Mouse (Mus musculus) MEL-GATA-1-ER (cell line): Measurements from ENCODE around the gene Unc93a2.
"Not testable (repeated sequence)": the region's sequence is repeated elsewhere in the genome, so short reads cannot be mapped to it uniquely, and the experiment has no call there.

ENCODE experiments used
- DNase-seq: peaks from one replicate; pipeline ENCODE4 v3.0.0-alpha.2; 2012; ENCODE audit warnings: low read depth; ENCODE audit errors: extremely low read depth

Gene Unc93a2

DNA sequence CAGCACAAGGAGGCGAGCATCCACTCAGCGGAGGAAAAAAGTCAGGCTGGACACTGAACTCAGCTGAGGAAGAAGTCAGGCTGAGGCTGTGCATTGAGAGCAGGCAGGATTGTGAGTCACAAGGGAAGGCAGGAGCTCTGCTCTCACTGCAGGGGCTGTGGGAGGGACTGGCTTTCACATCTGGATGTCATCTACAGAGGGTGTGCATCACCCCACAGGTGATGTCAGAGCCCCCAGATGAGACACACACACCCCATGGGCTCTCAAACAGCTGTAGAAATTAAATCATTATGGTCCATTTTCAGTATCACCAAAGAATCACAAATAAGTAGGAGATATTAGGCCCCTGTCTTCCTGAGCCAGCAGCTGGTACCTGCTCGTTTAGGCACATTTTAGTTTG lies at the start of gene Unc93a2:
Gene Unc93a2, minus strand, starts transcription at position 101 of the 400 bp plus-strand sequence.
- DNase-seq = not testable (repeated sequence)

DNA sequence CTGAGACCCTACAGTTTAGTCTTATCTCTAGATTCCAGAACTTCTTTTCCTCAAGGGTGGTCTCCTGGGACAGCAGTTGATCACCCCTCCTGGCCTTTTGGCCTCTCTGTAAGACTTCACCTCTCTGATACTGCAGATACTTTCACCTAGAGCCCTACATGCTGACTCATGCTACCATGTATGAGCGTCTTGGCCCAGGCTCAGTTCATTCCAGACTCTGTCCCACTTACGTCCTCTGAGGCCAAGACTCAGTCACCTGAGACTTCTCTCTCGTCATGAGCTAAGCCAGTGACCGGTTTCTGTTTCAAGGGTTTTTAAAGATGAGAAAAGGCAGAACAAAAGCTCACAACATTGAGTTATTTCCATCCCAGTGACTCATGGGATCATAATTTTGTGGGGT lies 48.9 kb upstream of the Unc93a2 start:
- not testable (repeated sequence) for DNase-seq

GRCm38 (mm10) chr17:7430210-7430631 lies 45.0 kb upstream of the Unc93a2 start:
- not testable (repeated sequence) for DNase-seq

DNA sequence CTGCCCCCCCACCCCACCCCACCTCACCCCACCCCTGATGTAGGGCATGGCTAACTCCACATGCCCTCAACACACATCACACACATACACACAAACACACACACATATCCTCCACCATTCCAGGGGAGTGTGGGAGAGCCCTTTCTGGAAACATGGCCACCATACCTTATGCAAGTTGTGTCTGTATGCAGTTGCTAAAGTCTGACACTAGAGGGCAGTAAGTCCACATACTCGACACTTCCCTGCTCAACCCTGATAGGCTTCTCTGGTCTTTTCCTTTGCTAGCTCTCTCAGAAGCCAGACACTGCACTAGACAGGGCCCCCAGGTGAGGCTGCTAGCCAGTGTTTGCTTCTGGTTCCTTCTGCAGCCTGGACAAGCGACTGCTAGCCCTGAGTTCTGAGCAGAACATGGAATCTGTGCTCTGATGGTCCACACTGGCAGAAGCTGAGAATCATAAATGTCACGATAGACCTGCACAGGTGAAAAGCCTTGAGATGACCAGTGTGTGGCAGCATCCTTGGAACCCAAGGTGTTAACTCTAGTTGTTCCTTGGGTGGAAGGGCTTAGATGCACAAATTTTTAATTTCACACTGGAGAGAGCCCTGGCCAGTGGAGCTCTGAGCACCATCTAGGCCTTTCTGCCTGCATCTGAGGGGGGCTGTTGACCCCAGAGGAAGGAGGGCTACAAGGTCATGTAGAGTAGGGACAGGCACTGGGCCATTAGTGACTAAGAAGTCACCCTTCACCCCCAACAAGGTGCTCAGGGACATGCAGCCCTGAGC lies 35.1 kb upstream of the Unc93a2 start:
- DNase-seq = not testable (repeated sequence)

DNA sequence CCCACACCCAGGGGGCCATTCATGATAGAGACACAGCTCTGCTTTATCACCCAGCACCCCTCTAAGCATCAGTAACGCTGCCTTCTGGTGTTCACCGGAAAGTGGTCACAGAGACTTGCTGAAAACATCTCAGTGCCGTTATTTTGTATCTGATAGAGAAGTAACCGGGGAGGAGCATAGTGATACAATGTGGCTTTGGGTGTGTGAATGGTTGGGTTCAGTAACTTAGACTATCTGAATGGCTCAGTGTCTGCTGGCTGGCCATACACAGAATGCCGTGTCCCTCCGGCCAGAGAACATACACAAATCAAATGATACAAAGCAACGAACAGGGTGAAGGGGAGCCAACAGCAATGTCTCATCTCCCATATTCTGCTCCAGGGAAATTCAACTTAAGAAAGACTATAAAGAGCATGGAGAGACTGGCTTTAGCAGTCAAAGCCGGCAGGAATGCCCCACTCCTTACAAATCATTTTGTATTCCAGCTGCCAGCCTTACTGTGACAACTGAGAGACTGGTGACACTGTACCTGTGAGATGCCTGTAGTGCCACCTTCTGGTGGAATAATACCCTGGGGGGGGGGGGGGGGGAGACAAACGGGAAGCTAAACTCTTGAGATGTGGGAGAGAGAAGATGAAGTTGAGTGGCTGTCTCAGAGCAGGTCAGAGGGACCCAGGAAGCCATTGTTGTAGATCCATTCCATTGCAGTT lies 29.5 kb upstream of the Unc93a2 start:
- DNase-seq = not testable (repeated sequence)

- not testable (repeated sequence) for DNase-seq
Observed at GRCm38 (mm10) chr17:7413336-7413735, 28.1 kb upstream of the Unc93a2 start.

- DNase-seq = not testable (repeated sequence)
Observed at GRCm38 (mm10) chr17:7399770-7400169, 14.5 kb upstream of the Unc93a2 start.

GRCm38 (mm10) chr17:7398198-7398847 lies 13.1 kb upstream of the Unc93a2 start:
- not testable (repeated sequence) for DNase-seq

GRCm38 (mm10) chr17:7397079-7397478 lies 11.8 kb upstream of the Unc93a2 start:
- not testable (repeated sequence) for DNase-seq

DNA sequence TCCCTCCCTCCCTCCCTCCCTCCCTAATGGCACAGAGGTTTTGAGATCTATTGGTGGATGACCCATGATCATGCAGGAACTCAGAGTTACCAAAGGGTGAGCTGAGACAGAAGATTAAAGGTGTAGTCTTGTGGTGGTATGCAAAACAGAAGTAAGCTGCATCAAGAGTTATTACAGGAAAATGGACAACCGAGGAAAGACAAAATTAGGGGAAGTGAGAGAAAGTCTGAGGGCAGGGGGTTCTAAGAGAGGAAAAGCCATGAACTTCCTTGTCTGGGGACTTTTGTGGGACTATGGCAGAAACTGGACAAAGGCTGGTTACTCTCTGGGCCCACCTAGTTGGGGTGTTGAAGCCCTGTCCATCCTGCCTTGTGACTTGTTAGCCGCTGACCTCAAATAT lies 11.0 kb upstream of the Unc93a2 start:
- not testable (repeated sequence) for DNase-seq

GRCm38 (mm10) chr17:7395671-7396070 lies 10.4 kb upstream of the Unc93a2 start:
- DNase-seq = not testable (repeated sequence)

- not testable (repeated sequence) for DNase-seq
Observed at GRCm38 (mm10) chr17:7395116-7395515, 9.9 kb upstream of the Unc93a2 start.

DNA sequence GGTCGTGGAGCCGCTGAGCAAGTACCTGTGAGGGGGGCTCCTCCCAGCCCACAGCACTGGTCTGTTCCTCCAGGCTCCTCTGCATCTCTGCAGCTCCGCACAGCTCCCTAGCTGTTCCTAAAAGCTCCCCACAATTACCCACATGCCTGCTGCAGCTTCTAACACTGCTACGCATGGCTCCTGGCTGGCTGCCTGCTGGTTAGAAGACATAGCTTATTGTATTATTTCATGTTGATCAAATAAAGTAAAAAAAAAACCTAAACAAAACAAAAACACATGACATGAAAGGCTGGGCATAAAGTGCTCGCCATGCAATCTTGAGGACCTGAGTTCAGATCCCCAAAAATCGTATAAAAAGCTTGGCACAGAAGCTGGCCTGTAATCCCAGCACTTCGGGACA lies 4.6 kb upstream of the Unc93a2 start:
- not testable (repeated sequence) for DNase-seq

GRCm38 (mm10) chr17:7388958-7389356 lies 3.7 kb upstream of the Unc93a2 start:
- not testable (repeated sequence) for DNase-seq

- not testable (repeated sequence) for DNase-seq
Observed at GRCm38 (mm10) chr17:7388341-7388957, 3.2 kb upstream of the Unc93a2 start.

DNA sequence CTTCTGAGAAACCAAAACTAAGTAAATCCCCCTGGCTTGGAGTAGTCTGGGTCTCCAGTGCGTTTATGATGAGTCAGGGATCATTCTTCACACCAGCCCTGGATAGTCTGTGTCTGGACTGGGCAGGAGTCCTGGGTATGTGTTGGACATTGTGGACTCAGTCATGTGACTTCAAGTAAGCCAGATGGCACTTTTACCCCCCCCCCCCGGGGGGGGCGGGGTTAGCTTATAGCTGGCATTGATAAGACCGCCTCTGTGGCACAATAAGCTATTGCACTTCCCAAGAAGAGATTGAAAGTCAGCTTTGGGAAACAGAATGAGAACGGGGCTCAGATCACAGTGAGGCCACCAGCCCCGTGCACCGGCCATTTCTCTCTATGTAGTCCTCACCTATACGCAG lies 752 bp upstream of the Unc93a2 start:
- not testable (repeated sequence) for DNase-seq

DNA sequence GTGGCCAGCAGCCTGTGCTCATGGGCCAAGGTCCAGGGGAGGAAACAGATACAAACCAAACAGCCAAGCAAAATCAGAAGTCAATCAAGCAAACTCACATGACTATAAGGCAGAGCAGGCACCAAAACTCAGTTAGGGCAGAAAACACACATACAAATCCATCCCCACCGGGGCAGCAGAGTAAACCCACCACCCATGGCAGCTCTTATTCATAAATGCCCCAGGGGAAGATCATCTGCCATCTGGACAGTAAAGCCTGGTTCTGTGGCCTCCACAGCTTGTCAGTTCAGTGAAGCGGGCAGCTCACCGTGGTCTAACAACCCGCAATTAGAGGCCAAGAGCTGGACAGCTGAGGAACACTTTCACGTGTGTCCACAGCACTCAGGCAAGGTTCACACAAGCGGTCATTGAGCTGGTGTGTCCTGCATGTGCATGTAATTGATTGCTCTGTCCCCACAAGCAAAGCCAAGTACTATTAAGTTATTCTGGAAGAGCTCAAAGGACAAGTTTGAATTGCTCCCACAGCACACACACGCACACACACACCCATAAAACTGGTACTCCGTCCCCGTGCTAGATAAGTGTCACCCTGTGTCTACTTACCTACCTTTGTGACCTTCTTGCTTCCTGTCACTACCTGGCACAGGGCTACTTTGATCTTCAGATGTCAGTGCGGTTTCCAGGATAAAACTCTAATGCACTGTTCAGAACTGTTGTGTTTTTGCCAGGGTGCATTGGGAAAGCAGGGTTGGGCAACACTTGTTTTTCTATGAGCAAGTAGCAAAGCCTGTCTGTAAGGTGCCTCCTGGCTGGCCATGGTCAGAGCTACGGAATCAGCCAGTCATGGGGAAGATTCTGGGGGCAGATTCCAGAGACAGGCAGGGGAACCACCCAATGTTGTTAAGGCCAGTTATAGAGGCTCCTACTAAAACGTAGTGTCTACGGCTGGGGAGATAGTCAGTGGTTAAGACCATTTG lies 1.8 kb downstream of the Unc93a2 start:
- not testable (repeated sequence) for DNase-seq

- not testable (repeated sequence) for DNase-seq
Observed at GRCm38 (mm10) chr17:7382711-7383110, 2.6 kb downstream of the Unc93a2 start.

- DNase-seq = not testable (repeated sequence)
Observed at GRCm38 (mm10) chr17:7377907-7378306, 7.4 kb downstream of the Unc93a2 start.
